Mouse (Mus musculus): Measurements from ENCODE around the gene Adcyap1r1. TPM values are rescaled to one million over a fixed set of nuclear protein-coding genes. Genes with fewer than 3 reads are reported as not detected.

The Adcyap1r1 gene
- polyA plus RNA-seq, 1 experiment from 2014 or later, result 2.1 TPM

- no peaks in the 10 kb centered on the region for H3K9me3 ChIP-seq (ENCODE audit: control insufficient read depth, low read length)
- no peaks in the 10 kb centered on the region for H3K36me3 ChIP-seq (ENCODE audit: control insufficient read depth, insufficient read depth, low read length)
- no peaks in the 10 kb centered on the region for H3K27me3 ChIP-seq (ENCODE audit: control insufficient read depth, insufficient read depth, low read length)
- H3K27ac ChIP-seq (ENCODE audit: low read depth, low read length), result no peak overlapping the region
- WGBS, result 55% methylated on average over 11 of the region's 11 CpGs
- no peak overlapping the region; the same call in 1 of the 2 replicates for H3K4me2 ChIP-seq (replicated peaks; ENCODE audit: low read depth, low read length)
- no peak overlapping the region for H3K4me3 ChIP-seq (ENCODE audit: low read length)
- peak; percentile 86; the same call in 1 of the 2 replicates for ATAC-seq (ENCODE audit: low FRiP score, low TSS enrichment)
- H3K4me1 ChIP-seq (ENCODE audit: control insufficient read depth, insufficient read depth, low read length), result no peaks in the 10 kb centered on the region
- no peak overlapping the region for H3K9ac ChIP-seq (ENCODE audit: low read depth, low read length)
Observed at GRCm38 (mm10) chr6:55520237-55521095, 68.7 kb downstream of the Adcyap1r1 start.

- no peaks in the 10 kb centered on the region for H3K9me3 ChIP-seq (ENCODE audit: control insufficient read depth, low read length)
- no peak overlapping the region for H3K4me2 ChIP-seq (replicated peaks; ENCODE audit: low read depth, low read length)
- no peak for ATAC-seq (ENCODE audit: low FRiP score, low TSS enrichment)
- 84% methylated on average over 2 of the region's 2 CpGs for WGBS
- H3K4me1 ChIP-seq (ENCODE audit: control insufficient read depth, insufficient read depth, low read length), result no peaks in the 10 kb centered on the region
- no peaks in the 10 kb centered on the region for H3K27me3 ChIP-seq (ENCODE audit: control insufficient read depth, insufficient read depth, low read length)
- no peak overlapping the region for H3K27ac ChIP-seq (ENCODE audit: low read depth, low read length)
- no peak overlapping the region for H3K9ac ChIP-seq (ENCODE audit: low read depth, low read length)
- H3K4me3 ChIP-seq (ENCODE audit: low read length), result no peak overlapping the region
- no peaks in the 10 kb centered on the region for H3K36me3 ChIP-seq (ENCODE audit: control insufficient read depth, insufficient read depth, low read length)
Observed at GRCm38 (mm10) chr6:55536469-55536868, 84.7 kb downstream of the Adcyap1r1 start.

GRCm38 (mm10) chr6:55539196-55539595, 87.4 kb downstream of the Adcyap1r1 start:
- Histone ChIP-seq H3K9ac (ENCODE audit: low read depth, low read length) (no peak overlapping the region), H3K9me3 (ENCODE audit: control insufficient read depth, low read length) (no peaks in the 10 kb centered on the region), H3K27me3 (ENCODE audit: control insufficient read depth, insufficient read depth, low read length) (no peaks in the 10 kb centered on the region), H3K4me3 (ENCODE audit: low read length) (no peak overlapping the region), H3K27ac (ENCODE audit: low read depth, low read length) (no peak overlapping the region), H3K36me3 (ENCODE audit: control insufficient read depth, insufficient read depth, low read length) (no peaks in the 10 kb centered on the region), H3K4me1 (ENCODE audit: control insufficient read depth, insufficient read depth, low read length) (no peaks in the 10 kb centered on the region), H3K4me2 (replicated peaks; ENCODE audit: low read depth, low read length) (no peak overlapping the region)
- 80% methylated on average over 10 of the region's 10 CpGs for WGBS
- ATAC-seq (ENCODE audit: low FRiP score, low TSS enrichment), result no peak

GRCm38 (mm10) chr6:55542359-55542758, 90.6 kb downstream of the Adcyap1r1 start:
- Histone ChIP-seq H3K27ac (ENCODE audit: low read depth, low read length) (no peak overlapping the region), H3K4me1 (ENCODE audit: control insufficient read depth, insufficient read depth, low read length) (no peaks in the 10 kb centered on the region), H3K9ac (ENCODE audit: low read depth, low read length) (no peak overlapping the region), H3K9me3 (ENCODE audit: control insufficient read depth, low read length) (no peaks in the 10 kb centered on the region), H3K4me3 (ENCODE audit: low read length) (no peak overlapping the region), H3K36me3 (ENCODE audit: control insufficient read depth, insufficient read depth, low read length) (no peaks in the 10 kb centered on the region), H3K27me3 (ENCODE audit: control insufficient read depth, insufficient read depth, low read length) (no peaks in the 10 kb centered on the region), H3K4me2 (replicated peaks; ENCODE audit: low read depth, low read length) (no peak overlapping the region)
- WGBS, result 47% methylated on average over 3 of the region's 3 CpGs
- ATAC-seq (ENCODE audit: low FRiP score, low TSS enrichment), result no peak

GRCm38 (mm10) chr6:55543345-55543744, 91.6 kb downstream of the Adcyap1r1 start:
- WGBS, result 80% methylated on average over 4 of the region's 4 CpGs
- Histone ChIP-seq H3K4me2 (replicated peaks; ENCODE audit: low read depth, low read length) (no peak overlapping the region), H3K9me3 (ENCODE audit: control insufficient read depth, low read length) (no peaks in the 10 kb centered on the region), H3K9ac (ENCODE audit: low read depth, low read length) (no peak overlapping the region), H3K4me3 (ENCODE audit: low read length) (no peak overlapping the region), H3K27ac (ENCODE audit: low read depth, low read length) (no peak overlapping the region), H3K27me3 (ENCODE audit: control insufficient read depth, insufficient read depth, low read length) (no peaks in the 10 kb centered on the region), H3K36me3 (ENCODE audit: control insufficient read depth, insufficient read depth, low read length) (no peaks in the 10 kb centered on the region), H3K4me1 (ENCODE audit: control insufficient read depth, insufficient read depth, low read length) (no peaks in the 10 kb centered on the region)
- ATAC-seq (ENCODE audit: low FRiP score, low TSS enrichment), result no peak

GRCm38 (mm10) chr6:55549211-55549610, 97.4 kb downstream of the Adcyap1r1 start:
- 90% methylated on average over 6 of the region's 6 CpGs for WGBS
- Histone ChIP-seq H3K27ac (ENCODE audit: low read depth, low read length) (no peak overlapping the region), H3K4me3 (ENCODE audit: low read length) (no peak overlapping the region), H3K4me2 (replicated peaks; ENCODE audit: low read depth, low read length) (no peak overlapping the region), H3K9ac (ENCODE audit: low read depth, low read length) (no peak overlapping the region), H3K27me3 (ENCODE audit: control insufficient read depth, insufficient read depth, low read length) (no peaks in the 10 kb centered on the region), H3K4me1 (ENCODE audit: control insufficient read depth, insufficient read depth, low read length) (no peaks in the 10 kb centered on the region), H3K9me3 (ENCODE audit: control insufficient read depth, low read length) (no peaks in the 10 kb centered on the region), H3K36me3 (ENCODE audit: control insufficient read depth, insufficient read depth, low read length) (no peaks in the 10 kb centered on the region)
- ATAC-seq (ENCODE audit: low FRiP score, low TSS enrichment), result no peak

- ATAC-seq (ENCODE audit: low FRiP score, low TSS enrichment), result no peak
- 49% methylated on average over 13 of the region's 13 CpGs for WGBS
- no peaks in the 10 kb centered on the region for H3K9me3 ChIP-seq (ENCODE audit: control insufficient read depth, low read length)
Observed at GRCm38 (mm10) chr6:55550926-55551325, 99.1 kb downstream of the Adcyap1r1 start.

More at GRCm38 (mm10) chr6:55550926-55551325, 99.1 kb downstream of the Adcyap1r1 start:
- no peak overlapping the region for H3K27ac ChIP-seq (ENCODE audit: low read depth, low read length)
- no peaks in the 10 kb centered on the region for H3K4me1 ChIP-seq (ENCODE audit: control insufficient read depth, insufficient read depth, low read length)
- no peaks in the 10 kb centered on the region for H3K27me3 ChIP-seq (ENCODE audit: control insufficient read depth, insufficient read depth, low read length)
- no peak overlapping the region for H3K4me2 ChIP-seq (replicated peaks; ENCODE audit: low read depth, low read length)
- no peaks in the 10 kb centered on the region for H3K36me3 ChIP-seq (ENCODE audit: control insufficient read depth, insufficient read depth, low read length)
- no peak overlapping the region for H3K9ac ChIP-seq (ENCODE audit: low read depth, low read length)
- no peak overlapping the region for H3K4me3 ChIP-seq (ENCODE audit: low read length)

Small RNA genes within 50 kb of the gene (microRNA-seq; reads per million reads assigned to microRNA genes)
- gene Gm44352, result not detected

Other genes starting within 250 kb of the Adcyap1r1 start
- gene Mindy4, start 248.6 kb upstream of the Adcyap1r1 start, polyA plus RNA-seq (2014; fragmentation: Nextera tagmentation; extraction: Ambion mirVana), result 10.5 and 17.7 TPM in 2 replicates
- gene Aqp1, start 115.5 kb upstream of the Adcyap1r1 start, polyA plus RNA-seq (2014; fragmentation: Nextera tagmentation; extraction: Ambion mirVana), result 2.8 and 5.5 TPM in 2 replicates
- gene Ghrhr, start 75.7 kb upstream of the Adcyap1r1 start, polyA plus RNA-seq (2014; fragmentation: Nextera tagmentation; extraction: Ambion mirVana), result not detected in 2 replicates
- not detected in 2 replicates for gene Neurod6, start 229.3 kb downstream of the Adcyap1r1 start, polyA plus RNA-seq (2014; fragmentation: Nextera tagmentation; extraction: Ambion mirVana)

Measured in kidney, embryonic 14.5 days (tissue).